Mouse (Mus musculus) olfactory bulb, adult 2 months (tissue): ENCODE data around the gene Ist1.

Source experiments
- CTCF ChIP-seq: fragments of 200-500 bp; IDR thresholded peaks from 2 replicates; pipeline ENCODE4 v1.5.1; 2012; ENCODE audit warnings: low read depth, mild to moderate bottlenecking, low read length, moderate library complexity; ENCODE audit not compliant: insufficient read depth
- POLR2A ChIP-seq: fragments of 200-500 bp; IDR thresholded peaks from 2 replicates; pipeline ENCODE4 v1.6.1; 2012; ENCODE audit warnings: mild to moderate bottlenecking, low read depth, low read length, moderate library complexity; ENCODE audit not compliant: insufficient read depth

- TF ChIP-seq CTCF = no peak
- TF ChIP-seq POLR2A = no peak
Observed at GRCm38 (mm10) chr8:109698477-109698876, 5.4 kb upstream of the Ist1 start.
